Mouse (Mus musculus) brain, adult 2 months (tissue): ENCODE measurements around the gene Cttnbp2.

Experiments
- DNase-seq: peaks from one replicate; pipeline ENCODE4 v3.0.0; 2011; ENCODE audit warnings: low read depth, low spot score

Gene Cttnbp2

GRCm38 (mm10) chr6:18469206-18469605, 45.4 kb downstream of the Cttnbp2 start:
- DNase-seq, result no peak

- no peak for DNase-seq
Observed at GRCm38 (mm10) chr6:18467777-18468176, 46.9 kb downstream of the Cttnbp2 start.

GRCm38 (mm10) chr6:18466227-18466626, 48.4 kb downstream of the Cttnbp2 start:
- DNase-seq, result peak; percentile 69

GRCm38 (mm10) chr6:18465626-18466025, 49.0 kb downstream of the Cttnbp2 start:
- DNase-seq, result no peak

- DNase-seq, result no peak
Observed at GRCm38 (mm10) chr6:18459657-18460056, 55.0 kb downstream of the Cttnbp2 start.

- DNase-seq, result no peak
Observed at GRCm38 (mm10) chr6:18450551-18451193, 64.0 kb downstream of the Cttnbp2 start.

GRCm38 (mm10) chr6:18448078-18448477, 66.6 kb downstream of the Cttnbp2 start:
- DNase-seq, result peak; percentile 52

- DNase-seq, result no peak
Observed at GRCm38 (mm10) chr6:18446917-18447316, 67.7 kb downstream of the Cttnbp2 start.

- peak; percentile 76 for DNase-seq
Observed at GRCm38 (mm10) chr6:18446359-18446758, 68.3 kb downstream of the Cttnbp2 start.

GRCm38 (mm10) chr6:18445747-18446146, 68.9 kb downstream of the Cttnbp2 start:
- peak; percentile 89 for DNase-seq

GRCm38 (mm10) chr6:18442303-18442702, 72.3 kb downstream of the Cttnbp2 start:
- DNase-seq, result peak; percentile 67

- no peak for DNase-seq
Observed at GRCm38 (mm10) chr6:18440918-18441532, 73.6 kb downstream of the Cttnbp2 start.

GRCm38 (mm10) chr6:18436127-18436812, 78.4 kb downstream of the Cttnbp2 start:
- no peak for DNase-seq

- DNase-seq, result no peak
Observed at GRCm38 (mm10) chr6:18434828-18435531, 79.7 kb downstream of the Cttnbp2 start.

- DNase-seq, result peak; percentile 36
Observed at GRCm38 (mm10) chr6:18434355-18434754, 80.3 kb downstream of the Cttnbp2 start.

GRCm38 (mm10) chr6:18432362-18432761, 82.3 kb downstream of the Cttnbp2 start:
- no peak for DNase-seq

GRCm38 (mm10) chr6:18431891-18432290, 82.8 kb downstream of the Cttnbp2 start:
- no peak for DNase-seq

- DNase-seq, result no peak
Observed at GRCm38 (mm10) chr6:18430062-18430461, 84.6 kb downstream of the Cttnbp2 start.

GRCm38 (mm10) chr6:18424822-18425221, 89.8 kb downstream of the Cttnbp2 start:
- peak; percentile 51 for DNase-seq

GRCm38 (mm10) chr6:18424367-18424766, 90.3 kb downstream of the Cttnbp2 start:
- DNase-seq, result peak; percentile 86

GRCm38 (mm10) chr6:18423112-18423511, 91.5 kb downstream of the Cttnbp2 start:
- DNase-seq, result no peak

- no peak for DNase-seq
Observed at GRCm38 (mm10) chr6:18421561-18421960, 93.1 kb downstream of the Cttnbp2 start.
